Mouse (Mus musculus) cortical plate, adult 2 months (tissue): ENCODE data around the gene Syne3.

Experiments
- CTCF ChIP-seq: fragments of 200-500 bp; IDR thresholded peaks from 2 replicates; pipeline ENCODE4 v1.5.1; 2011; ENCODE audit warnings: mild to moderate bottlenecking, control low read depth, low read length; ENCODE audit not compliant: insufficient read depth; ENCODE audit errors: extremely low read depth
- POLR2A ChIP-seq: fragments of 200-500 bp; IDR thresholded peaks from 2 replicates; pipeline ENCODE4 v1.6.1; 2011; ENCODE audit warnings: mild to moderate bottlenecking, low read length, control low read depth; ENCODE audit not compliant: insufficient read depth; ENCODE audit errors: extremely low read depth

- no peak for TF ChIP-seq CTCF
- TF ChIP-seq POLR2A = no peak
These were observed 44.4 kb downstream of the Syne3 start for GRCm38 (mm10) chr12:104964953-104965911.
